Mouse (Mus musculus) brain, adult 2 months (tissue): Measurements from ENCODE around the gene Wdr1.
A peak's percentile ranks its signal among the peaks of the same experiment; 100 is the strongest.
"Not testable (repeated sequence)": the region's sequence is repeated elsewhere in the genome, so short reads cannot be mapped to it uniquely, and the experiment has no call there.

ENCODE experiments used
- DNase-seq: peaks from one replicate; pipeline ENCODE4 v3.0.0; 2011; ENCODE audit warnings: low read depth, low spot score

The Wdr1 gene

GRCm38 (mm10) chr5:38563121-38563520, at the start of gene Wdr1:
TSS of gene Wdr1 (minus strand) at chr5:38563221.
- DNase-seq = no peak

- DNase-seq = no peak
These were observed 48.1 kb upstream of the Wdr1 start for GRCm38 (mm10) chr5:38611118-38611517.

GRCm38 (mm10) chr5:38608219-38608618, 45.2 kb upstream of the Wdr1 start:
- DNase-seq = not testable (repeated sequence)

GRCm38 (mm10) chr5:38598647-38599304, 35.8 kb upstream of the Wdr1 start:
- DNase-seq = peak; percentile 22

- DNase-seq = no peak
These were observed 25.9 kb upstream of the Wdr1 start for GRCm38 (mm10) chr5:38588924-38589323.

- peak; percentile 20 for DNase-seq
These were observed 22.4 kb upstream of the Wdr1 start for GRCm38 (mm10) chr5:38585450-38585849.

- DNase-seq = peak; percentile 75
These were observed 20.0 kb upstream of the Wdr1 start for GRCm38 (mm10) chr5:38583026-38583425.

- DNase-seq = peak; percentile 81
These were observed 17.7 kb upstream of the Wdr1 start for GRCm38 (mm10) chr5:38580703-38581102.

- peak; percentile 58 for DNase-seq
These were observed 7.9 kb upstream of the Wdr1 start for GRCm38 (mm10) chr5:38570876-38571275.

- DNase-seq = no peak
These were observed 5.6 kb upstream of the Wdr1 start for GRCm38 (mm10) chr5:38568652-38569051.

GRCm38 (mm10) chr5:38564831-38565230, 1.8 kb upstream of the Wdr1 start:
- no peak for DNase-seq

GRCm38 (mm10) chr5:38561426-38562024, 1.5 kb downstream of the Wdr1 start:
- peak; percentile 98 for DNase-seq

GRCm38 (mm10) chr5:38560586-38561425, 2.2 kb downstream of the Wdr1 start:
- DNase-seq = peak; percentile 47

GRCm38 (mm10) chr5:38558831-38559230, 4.2 kb downstream of the Wdr1 start:
- peak; percentile 42 for DNase-seq

GRCm38 (mm10) chr5:38557811-38558210, 5.2 kb downstream of the Wdr1 start:
- DNase-seq = peak; percentile 32

- DNase-seq = no peak
These were observed 6.6 kb downstream of the Wdr1 start for GRCm38 (mm10) chr5:38556406-38556805.

GRCm38 (mm10) chr5:38553953-38554352, 9.1 kb downstream of the Wdr1 start:
- peak; percentile 90 for DNase-seq

- no peak for DNase-seq
These were observed 9.5 kb downstream of the Wdr1 start for GRCm38 (mm10) chr5:38553491-38553890.

GRCm38 (mm10) chr5:38552615-38553014, 10.4 kb downstream of the Wdr1 start:
- DNase-seq = no peak

GRCm38 (mm10) chr5:38550221-38550768, 12.7 kb downstream of the Wdr1 start:
- no peak for DNase-seq

GRCm38 (mm10) chr5:38549461-38549909, 13.5 kb downstream of the Wdr1 start:
- no peak for DNase-seq

- DNase-seq = peak; percentile 96
These were observed 15.6 kb downstream of the Wdr1 start for GRCm38 (mm10) chr5:38547375-38547774.
